Mouse (Mus musculus): ENCODE measurements at regions not wholly inside any gene's neighbourhood (a gene's known extent, or its start where the extent isn't known, plus 50 kb on each side); places are given as distances from the start of the nearest gene placed in this dataset.

- no peak for DNase-seq (ENCODE audit: low read depth, low spot score)
Observed at GRCm38 (mm10) chr8:87273328-87273727, 199.1 kb downstream of the Cbln1 start.

- DNase-seq (ENCODE audit: low read depth, low spot score): no peak
Observed at GRCm38 (mm10) chr8:87270525-87271187, 201.8 kb downstream of the Cbln1 start.

GRCm38 (mm10) chr8:87268159-87268558 is 204.2 kb downstream of the Cbln1 start:
- peak; percentile 18 for DNase-seq (ENCODE audit: low read depth, low spot score)

DNA sequence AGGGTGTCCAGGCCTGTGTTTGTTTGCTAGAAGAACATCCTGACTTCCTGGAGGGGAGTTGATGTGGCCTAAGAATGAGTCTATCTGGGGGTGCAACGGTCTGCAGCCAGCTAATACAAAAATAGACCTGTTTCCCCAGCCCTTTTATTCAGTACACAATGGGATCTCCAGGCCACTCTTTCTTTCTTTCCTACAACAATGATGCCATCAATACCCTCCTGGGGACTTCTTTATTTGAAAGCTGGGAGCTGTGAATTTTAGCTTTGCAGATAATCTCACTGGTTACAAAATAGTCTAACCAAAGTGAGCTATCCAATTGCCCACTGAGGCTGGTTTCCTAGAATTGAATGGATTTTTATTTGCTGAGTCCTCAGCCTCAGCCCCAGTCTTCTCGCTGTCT is 207.4 kb downstream of the Cbln1 start:
- no peak for DNase-seq (ENCODE audit: low read depth, low spot score)

- no peak for DNase-seq (ENCODE audit: low read depth, low spot score)
Observed at GRCm38 (mm10) chr8:87260305-87260704, 212.1 kb downstream of the Cbln1 start.

GRCm38 (mm10) chr8:87242681-87243080 is 229.7 kb downstream of the Cbln1 start:
- DNase-seq (ENCODE audit: low read depth, low spot score): no peak

DNA sequence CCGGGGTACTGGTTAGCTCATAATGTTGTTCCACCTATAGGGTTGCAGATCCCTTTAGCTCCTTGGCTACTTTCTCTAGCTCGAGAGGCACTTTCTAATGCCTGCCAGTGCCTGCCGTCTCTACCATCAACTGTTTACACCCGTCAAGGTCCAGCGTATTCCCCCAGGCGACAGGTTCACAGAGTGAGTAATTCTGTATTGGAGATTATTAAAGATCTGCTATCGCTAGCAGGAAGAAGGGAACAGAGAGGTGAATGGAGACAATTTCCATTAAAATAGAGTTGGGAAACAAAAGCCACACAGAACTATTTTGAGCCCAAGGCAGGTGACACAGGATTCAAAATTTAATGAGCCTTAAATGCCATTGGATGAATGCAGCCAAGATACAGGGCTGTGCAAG is 235.2 kb downstream of the Cbln1 start:
- no peak for DNase-seq (ENCODE audit: low read depth, low spot score)

GRCm38 (mm10) chr8:87236438-87236837 is 236.0 kb downstream of the Cbln1 start:
- no peak for DNase-seq (ENCODE audit: low read depth, low spot score)

- peak; percentile 58 for DNase-seq (ENCODE audit: low read depth, low spot score)
Observed at GRCm38 (mm10) chr8:87235341-87236075, 236.9 kb downstream of the Cbln1 start.

DNA sequence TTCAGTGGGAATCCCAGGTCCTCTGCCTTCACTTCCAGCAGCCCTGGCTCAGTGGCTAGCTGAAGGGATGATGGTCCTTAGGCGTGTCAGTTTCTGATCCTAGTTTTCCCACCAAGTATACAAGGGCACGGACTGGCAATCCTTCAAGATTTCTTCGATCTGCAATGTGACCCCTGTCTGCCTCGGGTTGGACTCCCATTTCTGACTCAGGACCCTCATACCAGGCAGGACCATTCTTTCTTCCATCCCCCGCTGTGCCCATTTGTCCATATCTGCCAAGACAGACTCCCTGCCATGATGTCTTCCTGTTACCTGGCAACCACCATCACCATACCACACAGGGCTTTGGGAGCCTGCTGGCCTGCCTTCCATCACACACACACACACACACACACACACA is 238.1 kb downstream of the Cbln1 start:
- no peak for DNase-seq (ENCODE audit: low read depth, low spot score)

GRCm38 (mm10) chr8:87233805-87234331 is 238.5 kb downstream of the Cbln1 start:
- DNase-seq (ENCODE audit: low read depth, low spot score): no peak

DNA sequence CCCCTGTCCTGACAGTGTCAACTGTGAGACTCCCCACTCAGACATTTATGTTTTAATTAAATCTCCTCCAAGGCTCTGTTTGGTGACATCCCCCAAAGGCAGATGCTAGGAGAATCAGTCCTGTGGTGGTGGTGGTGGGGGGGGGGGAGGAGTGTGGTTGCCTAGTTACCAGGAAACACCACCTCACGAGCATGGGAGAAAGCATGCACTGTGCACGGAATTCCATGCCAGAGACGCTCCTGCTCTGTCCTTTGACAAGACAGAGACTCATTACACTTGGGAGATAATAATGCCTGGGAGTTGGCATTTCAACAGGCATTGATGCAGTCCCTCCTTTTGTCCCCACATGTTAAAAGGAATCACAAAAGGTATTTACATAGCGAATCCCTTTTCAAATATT is 240.6 kb downstream of the Cbln1 start:
- no peak for DNase-seq (ENCODE audit: low read depth, low spot score)

GRCm38 (mm10) chr8:87230096-87230495 is 242.3 kb downstream of the Cbln1 start:
- DNase-seq (ENCODE audit: low read depth, low spot score): no peak

GRCm38 (mm10) chr8:87229182-87229581 is 243.2 kb downstream of the Cbln1 start:
- no peak for DNase-seq (ENCODE audit: low read depth, low spot score)

GRCm38 (mm10) chr8:87228777-87229176 is 243.6 kb downstream of the Cbln1 start:
- no peak for DNase-seq (ENCODE audit: low read depth, low spot score)

- DNase-seq (ENCODE audit: low read depth, low spot score): peak; percentile 28
Observed at GRCm38 (mm10) chr8:87225504-87226425, 246.6 kb downstream of the Cbln1 start.

DNA sequence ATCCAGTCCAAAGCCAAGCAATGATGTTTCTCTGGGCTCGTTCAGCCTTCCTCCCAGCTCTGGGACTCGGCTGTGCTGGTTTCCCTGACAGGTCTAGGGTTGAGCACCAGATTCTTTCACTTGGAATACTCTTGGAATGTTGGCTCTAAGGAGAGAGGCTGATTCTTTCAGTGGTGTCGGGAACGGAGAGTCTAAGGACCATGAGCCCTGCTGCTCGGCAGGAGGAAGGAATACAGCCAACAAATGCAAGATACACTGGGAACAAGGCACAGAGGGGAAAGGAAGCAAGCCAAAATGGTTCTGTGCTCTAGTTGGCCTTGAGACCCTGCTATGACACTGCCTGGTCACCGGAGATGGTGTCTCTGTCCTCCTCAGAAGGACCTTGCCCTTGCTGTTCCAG is 251.8 kb downstream of the Cbln1 start:
- DNase-seq (ENCODE audit: low read depth, low spot score): no peak

- no peak for DNase-seq (ENCODE audit: low read depth, low spot score)
Observed at GRCm38 (mm10) chr8:87218956-87219482, 253.4 kb downstream of the Cbln1 start.

GRCm38 (mm10) chr8:87214962-87215361 is 257.4 kb downstream of the Cbln1 start:
- no peak for DNase-seq (ENCODE audit: low read depth, low spot score)

DNA sequence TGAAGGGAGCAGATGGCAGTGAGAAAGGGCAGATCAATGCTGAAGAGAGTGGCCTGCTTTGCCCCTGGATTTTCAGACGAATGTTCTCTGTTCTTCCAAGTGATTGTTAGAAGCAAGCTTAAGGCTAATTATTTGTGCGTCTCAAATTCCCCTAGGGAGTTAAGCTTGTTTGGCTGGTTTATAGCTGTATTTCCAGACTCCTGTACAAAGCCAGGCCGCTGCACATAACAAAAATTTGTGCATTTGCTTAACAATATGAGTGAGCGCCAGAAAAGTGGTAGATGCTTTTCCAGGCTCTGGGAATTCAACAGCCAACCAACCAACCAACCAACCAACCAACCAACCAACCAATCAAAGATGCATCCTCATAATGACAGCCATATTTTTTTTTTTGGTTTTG is 261.9 kb downstream of the Cbln1 start:
- no peak for DNase-seq (ENCODE audit: low read depth, low spot score)

- DNase-seq (ENCODE audit: low read depth, low spot score): no peak
Observed at GRCm38 (mm10) chr8:87209295-87209694, 263.1 kb downstream of the Cbln1 start.

- DNase-seq (ENCODE audit: low read depth, low spot score): no peak
Observed at GRCm38 (mm10) chr8:87208036-87208435, 264.4 kb downstream of the Cbln1 start.

All from telencephalon, adult 2 months (tissue).